Mouse (Mus musculus): ENCODE measurements at regions not wholly inside any gene's neighbourhood (a gene's known extent, or its start where the extent isn't known, plus 50 kb on each side); places are given as distances from the start of the nearest gene placed in this dataset.
A peak's percentile ranks its signal among the peaks of the same experiment; 100 is the strongest.

DNA sequence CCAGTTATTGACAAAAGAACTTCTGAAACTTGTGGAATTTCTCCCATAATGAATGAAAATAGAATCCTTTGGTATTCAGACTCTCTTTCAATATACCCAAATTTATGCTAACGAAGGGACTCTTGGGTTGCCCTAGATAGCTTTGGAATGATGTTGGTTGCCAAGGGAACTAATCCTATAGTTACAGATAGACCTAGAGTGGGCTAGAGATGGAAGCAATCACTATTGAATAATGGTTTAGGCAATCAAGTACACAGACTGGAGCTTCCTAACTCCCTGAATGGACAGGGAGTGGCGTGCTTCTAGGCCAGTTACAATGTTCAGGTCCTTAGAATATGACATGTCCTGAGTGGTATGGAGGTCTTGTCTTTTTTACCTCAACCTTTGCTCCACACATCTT, 354.3 kb upstream of the Tmpo start:
- no peak overlapping the region for H3K4me3 ChIP-seq
- no peaks in the 10 kb centered on the region for H3K36me3 ChIP-seq
- ATAC-seq (replicated peaks) = no peak
- H3K9me3 ChIP-seq = no peaks in the 10 kb centered on the region
- H3K4me1 ChIP-seq = peaks cover 7% of the 10 kb centered on the region
- 24% methylated on average over 2 of the region's 2 CpGs for WGBS
- no peak overlapping the region for H3K4me2 ChIP-seq (replicated peaks)
- H3K27ac ChIP-seq (replicated peaks) = no peak overlapping the region
- H3K27me3 ChIP-seq = no peaks in the 10 kb centered on the region
- no peak overlapping the region for H3K9ac ChIP-seq (replicated peaks)

- H3K4me3 ChIP-seq = no peak overlapping the region
- no peaks in the 10 kb centered on the region for H3K9me3 ChIP-seq
- no peak overlapping the region for H3K9ac ChIP-seq (replicated peaks)
- 90% methylated on average over 2 of the region's 2 CpGs for WGBS
- no peak overlapping the region for H3K27ac ChIP-seq (replicated peaks)
- no peaks in the 10 kb centered on the region for H3K4me1 ChIP-seq
- H3K4me2 ChIP-seq (replicated peaks) = no peak overlapping the region
- H3K27me3 ChIP-seq = no peaks in the 10 kb centered on the region
- no peak for ATAC-seq (replicated peaks)
- H3K36me3 ChIP-seq = no peaks in the 10 kb centered on the region
Measured at GRCm38 (mm10) chr10:91528305-91528704, 347.2 kb upstream of the Tmpo start.

GRCm38 (mm10) chr10:91521168-91521567, 340.1 kb upstream of the Tmpo start:
- Histone ChIP-seq H3K27ac (replicated peaks) (no peak overlapping the region), H3K4me2 (replicated peaks) (no peak overlapping the region), H3K9ac (replicated peaks) (no peak overlapping the region), H3K36me3 (no peaks in the 10 kb centered on the region), H3K4me3 (no peak overlapping the region), H3K4me1 (peaks cover 7% of the 10 kb centered on the region; the same call in 1 of the 2 replicates), H3K9me3 (no peaks in the 10 kb centered on the region), H3K27me3 (no peaks in the 10 kb centered on the region)
- 0 out of 2 replicates have a peak, but pooled peaks have one; percentile 19 for ATAC-seq (replicated peaks)
- WGBS = 54% methylated on average over 2 of the region's 2 CpGs

- Histone ChIP-seq H3K36me3 (no peaks in the 10 kb centered on the region), H3K4me1 (no peaks in the 10 kb centered on the region), H3K4me2 (replicated peaks) (no peak overlapping the region), H3K27ac (replicated peaks) (no peak overlapping the region), H3K27me3 (no peaks in the 10 kb centered on the region), H3K4me3 (no peak overlapping the region), H3K9me3 (no peaks in the 10 kb centered on the region), H3K9ac (replicated peaks) (no peak overlapping the region)
- ATAC-seq (replicated peaks) = peak; percentile 60
- 10% methylated on average over 2 of the region's 2 CpGs for WGBS
Measured at GRCm38 (mm10) chr10:91515021-91515371, 333.9 kb upstream of the Tmpo start.

GRCm38 (mm10) chr10:91514163-91515020, 333.3 kb upstream of the Tmpo start:
- Histone ChIP-seq H3K27ac (replicated peaks) (no peak overlapping the region), H3K4me1 (no peaks in the 10 kb centered on the region), H3K4me2 (replicated peaks) (no peak overlapping the region), H3K9me3 (no peaks in the 10 kb centered on the region), H3K4me3 (no peak overlapping the region), H3K27me3 (no peaks in the 10 kb centered on the region), H3K9ac (replicated peaks) (no peak overlapping the region), H3K36me3 (no peaks in the 10 kb centered on the region)
- peak; percentile 60 for ATAC-seq (replicated peaks)
- 42% methylated on average over 9 of the region's 9 CpGs for WGBS

- Histone ChIP-seq H3K4me3 (no peak overlapping the region), H3K9me3 (no peaks in the 10 kb centered on the region), H3K27me3 (no peaks in the 10 kb centered on the region), H3K9ac (replicated peaks) (no peak overlapping the region), H3K27ac (replicated peaks) (no peak overlapping the region), H3K4me1 (no peaks in the 10 kb centered on the region), H3K4me2 (replicated peaks) (no peak overlapping the region), H3K36me3 (no peaks in the 10 kb centered on the region)
- WGBS = 93% methylated on average over 7 of the region's 7 CpGs
- ATAC-seq (replicated peaks) = no peak
Measured at GRCm38 (mm10) chr10:91507038-91507437, 325.9 kb upstream of the Tmpo start.

- Histone ChIP-seq H3K9me3 (no peaks in the 10 kb centered on the region), H3K27me3 (no peaks in the 10 kb centered on the region), H3K9ac (replicated peaks) (no peak overlapping the region), H3K4me3 (no peak overlapping the region), H3K36me3 (no peaks in the 10 kb centered on the region), H3K4me1 (no peaks in the 10 kb centered on the region), H3K4me2 (replicated peaks) (no peak overlapping the region), H3K27ac (replicated peaks) (no peak overlapping the region)
- no peak for ATAC-seq (replicated peaks)
- WGBS = 77% methylated on average over 12 of the region's 12 CpGs
Measured at GRCm38 (mm10) chr10:91504891-91505290, 323.8 kb upstream of the Tmpo start.

GRCm38 (mm10) chr10:91498543-91498942, 317.4 kb upstream of the Tmpo start:
- H3K27ac ChIP-seq (replicated peaks) = no peak overlapping the region
- ATAC-seq (replicated peaks) = no peak
- H3K4me2 ChIP-seq (replicated peaks) = no peak overlapping the region
- H3K36me3 ChIP-seq = no peaks in the 10 kb centered on the region
- H3K9ac ChIP-seq (replicated peaks) = no peak overlapping the region
- no peaks in the 10 kb centered on the region for H3K9me3 ChIP-seq
- 86% methylated on average over 4 of the region's 4 CpGs for WGBS
- H3K27me3 ChIP-seq = no peaks in the 10 kb centered on the region
- H3K4me1 ChIP-seq = no peaks in the 10 kb centered on the region
- H3K4me3 ChIP-seq = no peak overlapping the region

DNA sequence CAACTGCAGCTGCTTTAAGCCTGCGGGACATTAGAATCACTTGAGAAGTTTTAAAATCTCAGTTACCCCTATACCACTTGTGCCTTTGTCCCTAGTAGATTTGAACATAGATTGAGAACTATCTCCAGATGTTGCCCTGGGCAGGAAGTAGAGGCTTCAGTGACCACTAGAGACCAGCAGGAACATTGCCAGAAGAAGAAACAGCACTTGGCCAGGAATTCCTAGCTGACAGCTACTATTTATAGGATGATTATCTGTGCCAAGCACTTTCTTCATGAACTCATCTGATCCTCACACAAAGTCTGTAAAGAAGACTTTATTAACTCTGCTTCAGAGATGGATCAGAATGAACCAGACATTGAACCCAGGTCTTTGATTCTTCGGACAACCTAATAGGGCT, 283.6 kb upstream of the Tmpo start:
- ATAC-seq (replicated peaks) = no peak
- no peaks in the 10 kb centered on the region for H3K9me3 ChIP-seq
- no peaks in the 10 kb centered on the region for H3K4me1 ChIP-seq
- no peak overlapping the region for H3K9ac ChIP-seq (replicated peaks)
- no peak overlapping the region for H3K4me3 ChIP-seq
- 95% methylated on average over 2 of the region's 2 CpGs for WGBS
- H3K27me3 ChIP-seq = no peaks in the 10 kb centered on the region
- H3K4me2 ChIP-seq (replicated peaks) = no peak overlapping the region
- H3K36me3 ChIP-seq = no peaks in the 10 kb centered on the region
- no peak overlapping the region for H3K27ac ChIP-seq (replicated peaks)

GRCm38 (mm10) chr10:91447974-91448703, 267.0 kb upstream of the Tmpo start:
- Histone ChIP-seq H3K27ac (replicated peaks) (no peak overlapping the region), H3K4me3 (no peak overlapping the region), H3K9me3 (no peaks in the 10 kb centered on the region), H3K27me3 (no peaks in the 10 kb centered on the region), H3K9ac (replicated peaks) (no peak overlapping the region), H3K4me1 (no peaks in the 10 kb centered on the region), H3K36me3 (no peaks in the 10 kb centered on the region), H3K4me2 (replicated peaks) (no peak overlapping the region)
- ATAC-seq (replicated peaks) = no peak
- 13% methylated on average over 10 of the region's 10 CpGs for WGBS

GRCm38 (mm10) chr10:91443321-91443720, 262.2 kb upstream of the Tmpo start:
- Histone ChIP-seq H3K36me3 (no peaks in the 10 kb centered on the region), H3K4me2 (replicated peaks) (no peak overlapping the region), H3K4me1 (no peaks in the 10 kb centered on the region), H3K9me3 (no peaks in the 10 kb centered on the region), H3K9ac (replicated peaks) (no peak overlapping the region), H3K27ac (replicated peaks) (no peak overlapping the region), H3K27me3 (no peaks in the 10 kb centered on the region), H3K4me3 (no peak overlapping the region)
- 79% methylated on average over 2 of the region's 2 CpGs for WGBS
- ATAC-seq (replicated peaks) = no peak

GRCm38 (mm10) chr10:91440051-91440450, 258.9 kb upstream of the Tmpo start:
- no peak overlapping the region for H3K4me3 ChIP-seq
- ATAC-seq (replicated peaks) = no peak
- H3K4me2 ChIP-seq (replicated peaks) = no peak overlapping the region
- H3K27me3 ChIP-seq = no peaks in the 10 kb centered on the region
- H3K9me3 ChIP-seq = no peaks in the 10 kb centered on the region
- no peak overlapping the region for H3K27ac ChIP-seq (replicated peaks)
- WGBS = 78% methylated on average over 3 of the region's 3 CpGs
- no peak overlapping the region for H3K9ac ChIP-seq (replicated peaks)
- H3K4me1 ChIP-seq = no peaks in the 10 kb centered on the region
- no peaks in the 10 kb centered on the region for H3K36me3 ChIP-seq
